Mouse (Mus musculus): ENCODE results near the gene Ptpn21. TPM values are rescaled to one million over a fixed set of nuclear protein-coding genes. Genes with fewer than 3 reads are reported as not detected.

Gene Ptpn21
- polyA plus RNA-seq, 1 experiment from 2014 or later: 8.4 TPM

DNA sequence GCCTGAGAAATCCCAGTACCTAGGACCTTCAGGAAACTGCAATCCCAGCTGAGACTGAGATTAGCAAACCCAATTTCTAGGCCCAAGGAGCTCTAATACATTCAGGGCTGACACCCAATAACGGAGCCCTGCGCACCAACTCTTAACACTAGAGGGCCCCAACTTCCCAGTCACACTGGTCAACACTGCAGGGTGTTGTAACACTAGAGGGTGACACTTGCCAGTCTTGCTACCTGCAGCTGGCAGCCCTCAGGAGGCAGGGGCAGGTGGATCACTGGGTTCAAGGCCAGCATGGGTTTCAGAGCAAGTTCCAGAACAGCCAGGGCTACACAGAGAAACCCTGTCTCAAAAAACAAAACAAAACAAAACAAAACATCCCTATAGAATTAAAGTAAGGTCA lies 8.9 kb upstream of the Ptpn21 start:
- H3K4me2 ChIP-seq: no peak overlapping the region
- peak; percentile 52 for ATAC-seq (ENCODE audit: low FRiP score)
- peak; percentile 86 for DNase-seq (ENCODE audit: low spot score, missing footprints)
- H3K9me3 ChIP-seq (ENCODE audit: control insufficient read depth, low read length): no peaks in the 10 kb centered on the region
- no peaks in the 10 kb centered on the region for H3K27me3 ChIP-seq (ENCODE audit: control insufficient read depth, insufficient read depth, low read length)
- no peak overlapping the region for H3K27ac ChIP-seq (ENCODE audit: low read depth, low read length)
- H3K9ac ChIP-seq (ENCODE audit: low read length): no peak overlapping the region
- no peak overlapping the region for H3K4me3 ChIP-seq (ENCODE audit: low read depth, low read length)
- H3K36me3 ChIP-seq (ENCODE audit: control insufficient read depth, insufficient read depth, low read length): no peaks in the 10 kb centered on the region
- 6% methylated on average over 2 of the region's 2 CpGs for WGBS
- peaks cover 12% of the 10 kb centered on the region for H3K4me1 ChIP-seq (ENCODE audit: control insufficient read depth, insufficient read depth, low read length)

DNA sequence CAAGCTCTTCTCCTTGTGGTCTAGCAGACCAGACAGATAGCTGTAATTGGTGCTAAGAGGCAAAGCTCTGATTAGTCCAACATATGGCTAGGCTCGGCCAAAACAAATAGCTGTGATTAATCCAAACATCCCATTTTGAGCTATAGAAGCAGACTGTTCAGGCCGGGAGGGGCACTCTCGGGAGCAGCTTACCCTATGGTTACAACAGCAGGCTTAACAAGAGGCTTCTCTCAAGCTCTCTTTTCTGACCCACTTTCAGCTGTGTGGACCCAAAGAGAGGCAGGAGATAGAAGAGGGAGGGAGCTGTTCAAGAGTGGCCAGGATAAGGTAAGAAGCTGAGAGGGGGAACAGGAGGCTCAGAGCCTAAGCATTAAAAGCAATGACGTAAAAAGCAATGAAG lies 8.4 kb upstream of the Ptpn21 start:
- ATAC-seq (ENCODE audit: low FRiP score): no peak
- no peak overlapping the region for H3K9ac ChIP-seq (ENCODE audit: low read length)
- WGBS: 74% methylated on average over 4 of the region's 4 CpGs

DNA sequence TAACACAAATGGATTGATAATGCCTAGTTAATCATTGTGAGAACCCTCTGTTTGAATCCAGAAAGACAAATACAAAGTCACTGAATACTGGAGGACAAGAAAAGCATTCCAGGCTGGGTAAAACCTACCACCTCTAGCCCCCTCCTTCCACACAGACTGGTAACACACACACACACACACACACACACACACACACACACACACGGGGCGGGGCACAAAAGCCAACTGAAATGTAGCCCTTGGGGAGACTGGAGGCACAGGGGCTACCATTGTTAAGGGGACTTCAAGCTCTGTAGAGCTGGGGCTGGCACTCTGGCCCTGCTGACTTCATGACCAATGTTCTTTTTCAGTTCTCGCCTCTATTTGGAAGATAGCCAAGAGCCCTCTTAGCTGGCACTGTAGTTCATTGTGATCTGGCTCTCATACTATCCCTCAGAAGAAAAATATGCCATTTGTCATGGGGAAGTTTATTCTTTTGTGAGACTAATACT lies 3.9 kb upstream of the Ptpn21 start:
- H3K4me1 ChIP-seq (ENCODE audit: control insufficient read depth, insufficient read depth, low read length): peaks cover 6% of the 10 kb centered on the region
- H3K9ac ChIP-seq (ENCODE audit: low read length): no peak overlapping the region
- H3K4me2 ChIP-seq: no peak overlapping the region
- H3K27ac ChIP-seq (ENCODE audit: low read depth, low read length): no peak overlapping the region
- H3K27me3 ChIP-seq (ENCODE audit: control insufficient read depth, insufficient read depth, low read length): peaks cover 6% of the 10 kb centered on the region
- no peaks in the 10 kb centered on the region for H3K36me3 ChIP-seq (ENCODE audit: control insufficient read depth, insufficient read depth, low read length)
- no peak for ATAC-seq (ENCODE audit: low FRiP score)
- no peak for DNase-seq (ENCODE audit: low spot score, missing footprints)
- WGBS: 84% methylated on average over 3 of the region's 3 CpGs
- H3K4me3 ChIP-seq (ENCODE audit: low read depth, low read length): no peak overlapping the region
- H3K9me3 ChIP-seq (ENCODE audit: control insufficient read depth, low read length): no peaks in the 10 kb centered on the region

More for the DNA sequence above, 8.4 kb upstream of the Ptpn21 start:
- Histone ChIP-seq H3K4me1 (ENCODE audit: control insufficient read depth, insufficient read depth, low read length) (peaks cover 12% of the 10 kb centered on the region), H3K27ac (ENCODE audit: low read depth, low read length) (no peak overlapping the region), H3K27me3 (ENCODE audit: control insufficient read depth, insufficient read depth, low read length) (no peaks in the 10 kb centered on the region), H3K9me3 (ENCODE audit: control insufficient read depth, low read length) (no peaks in the 10 kb centered on the region), H3K36me3 (ENCODE audit: control insufficient read depth, insufficient read depth, low read length) (no peaks in the 10 kb centered on the region), H3K4me2 (no peak overlapping the region), H3K4me3 (ENCODE audit: low read depth, low read length) (no peak overlapping the region)
- no peak for DNase-seq (ENCODE audit: low spot score, missing footprints)

DNA sequence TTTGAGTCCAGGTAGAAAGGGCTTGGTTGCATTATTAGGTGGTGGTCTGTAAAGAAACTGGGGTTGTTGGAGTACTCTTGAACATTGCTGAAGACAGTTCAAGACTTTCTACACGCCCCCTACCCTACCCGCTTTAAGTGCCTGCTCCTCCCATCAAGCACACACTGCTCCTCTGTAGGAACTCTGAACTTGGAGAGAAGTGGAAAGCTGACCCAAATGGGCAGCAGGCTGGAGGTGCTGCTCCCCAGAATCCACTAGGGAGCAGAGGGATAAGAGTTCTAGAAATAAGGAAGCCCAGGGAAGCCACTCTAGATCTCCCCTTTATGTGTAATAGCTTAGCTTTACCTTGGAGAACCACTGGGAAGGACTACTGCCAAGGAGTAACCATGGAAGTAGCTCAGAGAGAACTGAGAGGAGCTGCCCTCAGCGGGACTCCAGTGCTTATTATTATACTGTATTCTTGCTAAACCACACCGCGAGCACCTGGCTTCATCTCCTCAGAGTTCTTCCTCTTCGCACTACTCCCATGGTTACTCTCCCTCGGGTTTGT lies 671 bp upstream of the Ptpn21 start:
- 9% methylated on average over 7 of the region's 7 CpGs for WGBS
- Histone ChIP-seq H3K36me3 (ENCODE audit: control insufficient read depth, insufficient read depth, low read length) (no peaks in the 10 kb centered on the region), H3K9ac (ENCODE audit: low read length) (peak overlapping the region; percentile 92), H3K4me1 (ENCODE audit: control insufficient read depth, insufficient read depth, low read length) (peaks cover 20% of the 10 kb centered on the region), H3K27ac (ENCODE audit: low read depth, low read length) (no peak overlapping the region; the same call in 1 of the 2 replicates), H3K4me2 (peak overlapping the region; percentile 68), H3K4me3 (ENCODE audit: low read depth, low read length) (peak overlapping the region; percentile 86), H3K9me3 (ENCODE audit: control insufficient read depth, low read length) (no peaks in the 10 kb centered on the region), H3K27me3 (ENCODE audit: control insufficient read depth, insufficient read depth, low read length) (peaks cover 6% of the 10 kb centered on the region)
- ATAC-seq (ENCODE audit: low FRiP score): peak; percentile 64
- peak; percentile 95 for DNase-seq (ENCODE audit: low spot score, missing footprints)

DNA sequence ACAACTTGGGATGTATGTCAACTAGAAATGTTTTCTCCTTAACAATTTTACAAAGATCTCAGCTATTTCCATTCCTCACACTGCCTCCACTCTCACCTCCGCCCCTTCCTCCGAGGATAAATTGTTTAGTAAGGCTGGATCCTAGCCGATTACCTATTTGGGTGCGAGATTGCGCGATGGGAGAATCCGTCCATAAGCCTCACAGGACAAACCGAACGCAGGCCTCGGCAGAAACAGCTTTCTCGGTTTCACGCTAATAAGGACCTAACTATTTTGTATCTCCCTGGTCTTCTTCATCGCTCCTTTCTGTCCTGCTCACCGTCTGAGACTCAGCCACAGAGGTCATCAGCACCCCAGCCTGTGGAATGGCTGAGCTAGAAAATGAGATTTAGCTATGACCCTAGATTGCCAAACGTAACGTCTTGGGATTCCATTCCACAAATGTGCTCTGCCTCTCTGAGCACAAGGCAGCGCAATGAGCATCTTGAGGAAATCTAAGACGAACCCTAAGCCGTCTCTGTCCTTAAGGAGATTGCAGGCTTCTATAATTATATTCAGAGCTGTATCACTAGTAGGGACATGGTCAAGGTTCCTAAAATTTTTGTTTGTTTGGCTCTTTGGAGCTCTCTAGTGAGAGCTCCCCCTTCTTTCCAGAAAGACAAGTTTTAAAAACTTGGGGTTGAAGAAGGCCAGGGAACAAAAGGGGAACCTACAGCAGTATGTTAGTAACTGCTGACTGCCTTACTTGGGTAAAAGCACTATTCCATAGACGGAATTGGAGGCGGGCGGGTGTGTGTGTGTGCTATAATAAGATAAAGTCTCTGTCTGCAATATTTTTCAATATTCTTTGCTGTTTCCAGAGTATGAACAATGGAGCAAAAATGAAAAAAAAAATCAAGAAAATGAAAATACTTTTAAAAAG lies 2.1 kb downstream of the Ptpn21 start:
- peak; percentile 95 for DNase-seq (ENCODE audit: low spot score, missing footprints)
- Histone ChIP-seq H3K36me3 (ENCODE audit: control insufficient read depth, insufficient read depth, low read length) (no peaks in the 10 kb centered on the region), H3K27ac (ENCODE audit: low read depth, low read length) (no peak overlapping the region), H3K4me3 (ENCODE audit: low read depth, low read length) (peak overlapping the region; percentile 64), H3K4me1 (ENCODE audit: control insufficient read depth, insufficient read depth, low read length) (peaks cover 20% of the 10 kb centered on the region), H3K27me3 (ENCODE audit: control insufficient read depth, insufficient read depth, low read length) (peaks cover 6% of the 10 kb centered on the region), H3K4me2 (peak overlapping the region; percentile 87), H3K9me3 (ENCODE audit: control insufficient read depth, low read length) (no peaks in the 10 kb centered on the region), H3K9ac (ENCODE audit: low read length) (peak overlapping the region; percentile 76)
- peak; percentile 32 for ATAC-seq (ENCODE audit: low FRiP score)
- WGBS: 9% methylated on average over 22 of the region's 22 CpGs

DNA sequence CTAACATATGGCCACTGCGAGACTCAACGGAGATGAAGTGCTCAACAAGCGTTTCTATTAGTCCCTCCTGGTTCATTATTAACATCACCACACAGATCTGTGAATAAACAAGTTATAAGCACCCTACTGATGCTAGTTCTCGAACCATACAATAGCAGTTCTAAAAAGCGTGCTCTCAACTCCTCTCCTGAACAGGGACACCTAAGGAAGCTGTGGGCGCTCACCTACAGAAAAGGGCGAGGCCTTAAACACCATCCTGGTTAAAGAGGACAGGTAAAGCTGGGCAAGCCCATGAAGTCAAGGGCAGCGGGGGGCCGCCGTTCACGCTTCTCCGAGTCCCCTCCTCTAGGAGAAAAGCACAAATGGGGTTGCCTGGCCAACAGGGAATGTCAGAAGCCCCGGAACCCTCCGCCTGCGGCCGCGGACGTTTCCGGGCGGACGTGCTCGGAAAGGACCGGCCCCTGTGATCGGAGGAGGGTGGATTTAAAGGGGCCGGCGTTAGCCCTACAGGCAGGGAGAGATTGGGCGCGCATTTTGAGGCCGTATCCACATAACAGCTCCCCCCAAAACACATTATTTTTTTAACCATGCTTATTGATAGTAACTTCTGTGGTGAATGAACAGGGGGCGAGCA lies 2.8 kb downstream of the Ptpn21 start:
- Histone ChIP-seq H3K27me3 (ENCODE audit: control insufficient read depth, insufficient read depth, low read length) (peaks cover 6% of the 10 kb centered on the region), H3K9me3 (ENCODE audit: control insufficient read depth, low read length) (no peaks in the 10 kb centered on the region), H3K36me3 (ENCODE audit: control insufficient read depth, insufficient read depth, low read length) (no peaks in the 10 kb centered on the region), H3K4me3 (ENCODE audit: low read depth, low read length) (peak overlapping the region; percentile 64), H3K4me2 (peak overlapping the region; percentile 87), H3K9ac (ENCODE audit: low read length) (peak overlapping the region; percentile 76), H3K27ac (ENCODE audit: low read depth, low read length) (no peak overlapping the region), H3K4me1 (ENCODE audit: control insufficient read depth, insufficient read depth, low read length) (peaks cover 20% of the 10 kb centered on the region)
- 1% methylated on average over 30 of the region's 30 CpGs for WGBS
- DNase-seq (ENCODE audit: low spot score, missing footprints) (peak; percentile 98), ATAC-seq (ENCODE audit: low FRiP score) (peak; percentile 85)

DNA sequence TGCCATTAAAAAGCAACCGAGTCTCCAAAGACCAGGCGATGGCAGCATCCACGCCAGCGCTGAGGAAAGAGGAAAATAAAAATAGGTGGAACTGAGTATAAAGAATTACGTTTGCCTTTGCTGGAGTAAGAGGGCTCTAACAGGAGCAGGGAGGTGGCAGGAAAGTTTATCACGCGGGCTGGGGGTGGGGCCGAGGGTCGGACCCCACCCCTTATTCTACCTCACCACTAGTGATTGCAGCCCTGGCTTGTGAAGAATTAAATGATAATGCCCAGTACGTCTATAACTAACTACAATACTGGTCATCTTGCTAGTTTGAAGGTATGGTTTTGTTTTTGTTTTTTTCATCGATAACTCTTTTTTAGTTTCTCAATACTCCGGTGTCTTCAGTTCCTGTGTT lies 3.4 kb downstream of the Ptpn21 start:
- DNase-seq (ENCODE audit: low spot score, missing footprints) (no peak), ATAC-seq (ENCODE audit: low FRiP score) (no peak)
- Histone ChIP-seq H3K9me3 (ENCODE audit: control insufficient read depth, low read length) (no peaks in the 10 kb centered on the region), H3K27ac (ENCODE audit: low read depth, low read length) (no peak overlapping the region), H3K4me3 (ENCODE audit: low read depth, low read length) (peak overlapping the region; percentile 64), H3K27me3 (ENCODE audit: control insufficient read depth, insufficient read depth, low read length) (peaks cover 6% of the 10 kb centered on the region), H3K9ac (ENCODE audit: low read length) (peak overlapping the region; percentile 76; the same call in 1 of the 2 replicates), H3K4me1 (ENCODE audit: control insufficient read depth, insufficient read depth, low read length) (peaks cover 20% of the 10 kb centered on the region), H3K4me2 (peak overlapping the region; percentile 87), H3K36me3 (ENCODE audit: control insufficient read depth, insufficient read depth, low read length) (no peaks in the 10 kb centered on the region)
- WGBS: 19% methylated on average over 12 of the region's 12 CpGs

DNA sequence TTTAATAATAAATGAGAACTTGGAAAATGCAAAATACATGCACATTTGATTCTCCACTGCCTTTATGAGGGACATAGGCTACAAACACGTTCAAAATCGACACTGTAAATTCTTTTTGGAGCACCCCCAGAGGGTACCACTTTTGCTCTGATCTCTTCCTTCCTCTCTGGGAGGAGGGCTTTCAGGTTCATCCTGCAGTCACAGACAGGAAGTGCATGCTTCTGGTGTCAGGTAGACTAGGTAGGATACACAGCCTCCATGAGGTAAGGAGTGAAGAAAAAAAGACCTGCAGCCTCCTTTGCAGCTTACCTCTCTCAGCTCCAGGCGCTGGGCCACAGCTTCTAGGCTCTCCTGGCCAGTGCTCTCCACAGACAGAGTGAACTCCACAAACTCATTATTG lies 4.0 kb downstream of the Ptpn21 start:
- no peak for ATAC-seq (ENCODE audit: low FRiP score)
- no peak overlapping the region for H3K9ac ChIP-seq (ENCODE audit: low read length)
- WGBS: 71% methylated on average over 3 of the region's 3 CpGs
- H3K4me3 ChIP-seq (ENCODE audit: low read depth, low read length): no peak overlapping the region
- H3K36me3 ChIP-seq (ENCODE audit: control insufficient read depth, insufficient read depth, low read length): no peaks in the 10 kb centered on the region
- H3K4me1 ChIP-seq (ENCODE audit: control insufficient read depth, insufficient read depth, low read length): peaks cover 19% of the 10 kb centered on the region
- no peak overlapping the region for H3K27ac ChIP-seq (ENCODE audit: low read depth, low read length)
- peaks cover 4% of the 10 kb centered on the region for H3K27me3 ChIP-seq (ENCODE audit: control insufficient read depth, insufficient read depth, low read length)
- no peak for DNase-seq (ENCODE audit: low spot score, missing footprints)
- peak overlapping the region; percentile 87 for H3K4me2 ChIP-seq
- H3K9me3 ChIP-seq (ENCODE audit: control insufficient read depth, low read length): no peaks in the 10 kb centered on the region

DNA sequence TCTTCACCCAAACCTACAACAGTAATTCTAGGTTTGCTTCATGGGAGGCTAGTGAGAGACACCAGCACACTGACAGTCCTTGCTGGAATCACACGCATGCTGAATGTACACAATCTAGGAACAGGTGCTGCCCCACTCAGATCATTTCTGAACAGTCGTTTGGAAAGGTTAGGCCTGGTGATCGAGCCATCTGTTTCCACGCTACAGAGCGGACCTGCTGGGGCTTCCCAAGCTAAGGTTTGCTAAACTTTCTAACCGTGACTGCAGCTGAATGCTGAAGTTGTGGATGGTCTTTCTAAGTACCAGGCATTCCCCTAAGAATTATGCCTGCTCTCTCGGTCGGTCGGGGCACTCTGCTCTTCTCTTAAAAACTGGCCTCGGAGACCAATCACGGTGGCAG lies 6.5 kb downstream of the Ptpn21 start:
- Histone ChIP-seq H3K27ac (ENCODE audit: low read depth, low read length) (no peak overlapping the region), H3K9me3 (ENCODE audit: control insufficient read depth, low read length) (no peaks in the 10 kb centered on the region), H3K4me3 (ENCODE audit: low read depth, low read length) (no peak overlapping the region), H3K27me3 (ENCODE audit: control insufficient read depth, insufficient read depth, low read length) (no peaks in the 10 kb centered on the region), H3K4me1 (ENCODE audit: control insufficient read depth, insufficient read depth, low read length) (peaks cover 14% of the 10 kb centered on the region), H3K9ac (ENCODE audit: low read length) (no peak overlapping the region), H3K36me3 (ENCODE audit: control insufficient read depth, insufficient read depth, low read length) (no peaks in the 10 kb centered on the region), H3K4me2 (no peak overlapping the region)
- WGBS: 92% methylated on average over 11 of the region's 11 CpGs
- no peak for DNase-seq (ENCODE audit: low spot score, missing footprints)
- no peak for ATAC-seq (ENCODE audit: low FRiP score)

Data from midbrain, embryonic 11.5 days (tissue).